Mouse (Mus musculus) kidney, adult 8-10 months (tissue): ENCODE results near the gene Ptov1.
A peak's percentile ranks its signal among the peaks of the same experiment; 100 is the strongest.
"Not testable (repeated sequence)": the region's sequence is repeated elsewhere in the genome, so short reads cannot be mapped to it uniquely, and the experiment has no call there.

ENCODE experiments used
- DNase-seq, 2 experiments: peaks; one replicate each; pipeline ENCODE4 v3.0.0; 2022

The Ptov1 gene

GRCm38 (mm10) chr7:44888256-44889105, 18.9 kb upstream of the Ptov1 start:
- DNase-seq = no peak

DNA sequence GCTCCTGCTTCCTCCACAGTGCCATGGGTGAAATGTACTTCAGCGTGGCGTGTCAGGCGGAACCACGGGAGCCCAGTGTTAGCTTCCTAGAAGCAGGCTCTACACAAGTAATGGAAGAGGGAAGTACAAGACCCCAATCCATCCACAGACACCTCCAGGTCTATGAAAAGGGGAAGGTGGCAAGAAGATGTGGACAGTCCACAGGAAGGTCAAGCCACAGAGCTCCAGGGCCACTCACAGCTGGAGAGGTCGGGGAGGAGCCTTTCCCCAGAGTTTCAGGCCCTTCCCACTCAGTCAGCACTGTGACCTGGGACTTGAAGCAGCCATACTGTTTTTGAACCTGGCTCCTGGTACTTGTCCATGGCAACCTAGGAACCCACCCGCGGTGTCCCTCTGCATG, 17.4 kb upstream of the Ptov1 start:
- DNase-seq = no peak

- no peak for DNase-seq
Observed at GRCm38 (mm10) chr7:44884637-44885036, 15.0 kb upstream of the Ptov1 start.

GRCm38 (mm10) chr7:44883036-44883435, 13.4 kb upstream of the Ptov1 start:
- no peak for DNase-seq

DNA sequence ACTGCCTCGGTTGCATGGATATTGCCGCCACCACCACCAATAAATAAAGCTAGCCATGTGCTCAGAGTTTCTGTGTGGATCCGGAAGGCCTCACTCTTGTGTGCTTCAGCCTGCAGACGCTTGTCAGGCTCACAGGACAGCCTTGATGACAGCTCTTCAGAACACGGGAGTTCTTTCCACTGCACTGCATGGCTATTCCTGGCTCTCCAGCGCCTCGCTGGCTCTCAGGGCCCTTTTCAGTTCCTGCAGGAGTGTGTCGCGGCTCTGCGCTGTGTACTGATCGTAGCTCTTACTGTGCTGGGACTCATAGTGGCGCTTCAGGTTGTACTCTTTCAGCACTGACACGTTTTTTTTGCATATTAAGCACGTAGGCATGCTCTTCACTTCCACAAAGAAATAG, 8.2 kb upstream of the Ptov1 start:
- no peak for DNase-seq

DNA sequence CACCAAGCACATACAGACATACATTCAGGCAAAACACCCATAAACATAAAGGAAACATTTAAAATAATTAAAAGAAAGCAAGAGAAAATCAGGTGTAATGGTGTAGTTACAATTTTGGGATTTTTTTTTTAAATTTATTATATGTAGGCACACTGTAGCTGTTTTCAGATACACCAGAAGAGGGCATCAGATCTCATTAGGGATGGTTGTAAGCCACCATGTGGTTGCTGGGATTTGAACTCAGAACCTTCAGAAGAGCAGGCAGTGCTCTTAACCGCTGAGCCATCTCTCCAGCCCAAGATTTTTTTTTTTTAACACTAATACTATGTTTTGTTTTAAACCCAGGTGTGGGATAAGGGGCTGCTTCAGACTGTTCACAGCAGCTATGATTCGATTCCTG, 2.2 kb upstream of the Ptov1 start:
- DNase-seq = not testable (repeated sequence)

DNA sequence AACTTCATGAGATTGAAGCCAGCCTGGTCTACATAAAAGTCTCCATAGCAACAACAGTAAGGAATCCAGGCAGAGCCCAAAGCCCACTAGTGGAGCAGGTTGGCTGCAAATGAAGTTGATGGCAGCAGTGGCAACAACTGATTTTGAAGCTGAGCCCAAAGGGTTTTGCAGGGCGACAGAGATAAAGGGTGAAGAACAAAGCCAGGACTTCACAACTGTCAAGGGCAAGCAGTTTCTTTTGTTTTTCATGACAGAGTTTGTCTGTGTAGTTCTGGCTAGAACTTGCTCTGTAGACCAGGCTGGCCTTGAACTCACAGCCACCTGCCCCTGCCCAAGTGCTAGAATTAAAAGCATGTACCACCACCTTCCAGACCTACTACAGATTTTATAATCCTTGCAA, 1.6 kb upstream of the Ptov1 start:
- DNase-seq = no peak

- DNase-seq = no peak
Observed at GRCm38 (mm10) chr7:44870614-44871013, 1.0 kb upstream of the Ptov1 start.

- DNase-seq = peak in 1 of 2 experiments; percentile 61
Observed at GRCm38 (mm10) chr7:44868919-44869696, 480 bp downstream of the Ptov1 start.

GRCm38 (mm10) chr7:44868465-44868864, 1.1 kb downstream of the Ptov1 start:
- no peak for DNase-seq

DNA sequence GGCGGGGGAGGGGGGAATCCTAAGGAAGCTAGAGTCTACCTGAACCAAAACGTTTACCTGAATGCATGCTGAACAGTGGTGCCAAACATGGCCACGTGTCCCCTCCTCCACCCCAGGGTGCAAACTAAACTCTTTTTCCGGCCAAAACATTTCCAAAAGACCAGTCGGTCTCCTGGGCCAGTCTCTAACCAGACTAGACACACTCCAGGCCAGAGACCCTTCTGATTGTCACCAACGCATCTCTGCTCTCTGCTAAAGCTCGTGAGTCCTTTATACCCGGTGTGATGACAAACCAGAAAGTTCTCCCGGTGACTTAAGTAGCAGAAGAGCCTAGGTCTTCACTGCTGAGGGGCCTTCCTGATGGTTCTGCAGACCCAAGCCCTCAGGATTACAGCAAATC, 1.8 kb downstream of the Ptov1 start:
- DNase-seq = no peak

DNA sequence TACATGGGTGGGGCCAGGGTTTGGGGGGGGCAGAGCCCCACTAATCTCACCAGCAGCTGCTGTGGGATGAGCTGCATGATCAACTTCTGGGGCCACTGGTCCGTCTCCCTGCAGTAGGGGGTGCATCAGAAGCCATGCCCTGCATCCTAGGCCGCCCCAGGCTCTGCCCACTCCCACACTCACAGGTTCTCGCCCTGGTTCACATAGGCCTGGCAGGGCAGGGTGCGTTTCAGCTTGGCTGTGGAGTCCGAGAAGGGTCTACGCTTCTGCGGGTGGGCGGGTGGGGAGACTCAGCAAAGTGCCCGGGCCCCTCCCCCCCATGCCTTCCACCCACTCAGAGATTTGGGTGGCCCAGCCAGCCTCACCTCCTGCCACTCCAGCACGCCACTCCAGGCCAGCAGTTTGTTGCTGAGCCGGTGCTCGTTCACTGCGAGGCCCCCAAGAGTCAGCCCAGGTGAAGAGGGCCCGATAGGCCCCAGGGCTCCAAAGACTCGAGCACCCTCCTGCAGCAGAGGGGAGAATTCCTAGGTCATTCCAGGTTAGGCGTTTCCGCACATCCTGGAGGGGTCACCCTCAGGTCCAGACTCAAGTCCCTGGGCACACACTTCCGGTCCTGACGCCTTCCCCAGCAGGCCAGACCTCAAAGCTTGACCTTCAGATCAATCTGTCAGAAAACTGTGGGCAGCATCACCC, 2.4 kb downstream of the Ptov1 start:
- no peak for DNase-seq

DNA sequence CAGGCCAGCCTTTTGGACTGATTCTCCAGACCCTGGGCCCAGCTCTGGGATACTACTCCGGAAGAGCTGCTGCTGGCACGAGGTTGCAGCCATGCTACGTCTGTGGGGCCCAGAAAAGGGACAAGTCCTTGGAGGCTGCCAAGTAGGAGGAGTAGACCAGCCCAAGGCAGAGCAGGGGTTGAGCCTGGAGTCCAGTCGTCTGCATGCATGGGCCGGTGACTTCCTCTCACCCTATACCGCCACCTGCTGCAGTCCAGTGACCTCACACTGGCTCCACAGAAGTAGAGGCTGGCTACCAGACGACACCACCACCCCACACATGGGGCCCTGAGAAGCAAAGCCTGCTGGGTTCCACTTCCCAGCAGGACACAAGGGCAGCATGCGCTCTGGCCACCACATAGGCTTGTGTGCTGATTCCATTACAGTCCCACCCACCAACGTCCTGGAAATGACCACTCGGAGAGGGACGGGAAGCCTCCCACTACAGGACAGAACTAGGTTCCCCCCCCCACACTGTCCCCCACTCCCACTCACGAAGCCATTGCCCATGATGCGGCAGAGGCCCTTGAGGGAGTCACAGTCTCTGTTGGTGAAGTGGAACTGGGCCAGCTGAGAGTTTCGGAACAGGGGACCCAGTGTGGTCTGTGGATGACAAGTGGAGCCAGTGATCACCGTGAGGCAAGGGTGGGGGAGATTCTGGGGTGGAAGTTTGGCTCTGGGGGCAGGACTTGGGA, 3.1 kb downstream of the Ptov1 start:
- peak; percentile 62 to 79 for DNase-seq

DNA sequence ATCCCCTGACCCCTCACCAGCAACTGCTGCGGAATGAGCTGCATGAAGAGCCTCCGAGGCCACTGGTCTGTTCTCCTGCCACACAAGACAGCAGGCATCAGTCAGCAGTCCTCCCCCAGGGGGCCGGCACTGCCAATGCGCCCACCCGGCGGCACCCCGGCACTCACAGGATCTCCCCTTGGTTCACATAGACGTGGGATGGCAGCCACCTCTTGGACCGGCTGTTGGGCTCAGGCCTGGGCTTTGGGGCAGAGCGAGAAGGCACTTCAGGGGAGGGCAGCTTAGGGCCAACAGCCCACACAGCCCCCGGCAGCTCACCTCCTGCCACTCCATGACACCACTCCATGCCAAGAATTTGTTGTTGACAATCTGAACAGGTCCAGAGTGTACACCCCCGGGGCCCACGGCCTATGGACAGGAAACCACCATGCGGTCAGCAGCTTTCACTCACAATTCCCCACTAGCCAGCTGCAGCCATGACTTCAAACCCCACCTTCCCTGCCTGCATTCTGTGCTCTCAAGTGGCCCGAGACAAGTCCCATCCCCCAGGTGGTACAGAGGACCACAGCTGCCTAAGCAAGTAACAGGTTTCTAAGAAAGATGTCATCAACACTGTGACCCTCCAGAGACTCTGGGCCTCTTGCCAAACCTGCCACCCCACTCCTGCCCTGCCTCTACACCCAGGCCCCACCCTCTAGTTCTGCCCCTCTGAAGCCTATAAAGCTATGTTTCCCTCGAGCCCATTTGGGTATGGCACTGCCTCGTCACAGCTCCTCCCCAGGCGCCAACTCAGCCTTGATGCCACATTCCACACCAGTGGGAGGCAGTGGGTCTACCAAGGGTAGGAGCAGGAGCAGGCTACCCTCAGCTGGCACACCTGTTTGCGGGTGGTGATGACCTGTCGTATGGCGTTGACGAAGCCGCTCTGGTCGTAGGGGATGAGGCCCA, 4.7 kb downstream of the Ptov1 start:
- DNase-seq = no peak

- no peak for DNase-seq
Observed at GRCm38 (mm10) chr7:44863982-44864494, 5.5 kb downstream of the Ptov1 start.

DNA sequence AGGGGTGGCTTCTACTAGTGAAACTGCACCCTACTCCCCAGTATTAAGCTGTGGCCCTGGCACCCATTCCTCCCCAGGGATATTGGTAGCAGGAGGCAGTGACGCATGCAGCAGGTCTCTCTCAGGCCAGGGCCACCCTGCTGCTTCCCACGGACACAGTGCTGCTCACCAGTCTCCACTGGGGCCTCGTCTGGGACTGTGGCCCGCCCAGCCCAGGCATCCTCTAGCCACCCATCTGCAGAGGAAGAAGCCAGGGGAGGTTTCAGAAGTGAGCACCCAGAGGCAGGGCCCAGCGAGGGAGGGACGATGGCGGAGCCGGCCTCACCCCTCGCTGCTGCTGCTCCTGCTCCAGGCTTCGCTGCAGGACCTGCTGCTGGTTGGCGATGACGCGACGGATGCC, 6.4 kb downstream of the Ptov1 start:
- DNase-seq = no peak

DNA sequence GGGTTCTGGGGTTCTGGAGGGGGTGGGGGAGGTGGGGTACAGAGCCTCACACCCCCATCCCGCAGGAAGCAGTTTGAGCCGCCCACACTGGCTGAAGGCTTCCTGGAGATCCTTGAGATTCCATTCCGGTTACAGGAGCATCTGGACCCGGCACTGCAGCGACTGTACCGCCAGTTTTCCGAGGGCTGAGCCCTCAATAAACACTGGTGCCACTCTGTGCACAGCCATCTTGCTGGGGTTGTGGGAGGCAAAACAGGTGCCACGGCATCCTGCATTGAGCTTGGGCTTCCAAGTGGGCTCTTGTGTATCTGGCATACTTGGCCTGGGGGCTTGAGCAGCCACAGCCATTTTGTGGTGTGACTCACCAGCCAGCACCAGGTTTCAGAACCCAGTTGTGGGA, 7.2 kb downstream of the Ptov1 start:
- DNase-seq = no peak

DNA sequence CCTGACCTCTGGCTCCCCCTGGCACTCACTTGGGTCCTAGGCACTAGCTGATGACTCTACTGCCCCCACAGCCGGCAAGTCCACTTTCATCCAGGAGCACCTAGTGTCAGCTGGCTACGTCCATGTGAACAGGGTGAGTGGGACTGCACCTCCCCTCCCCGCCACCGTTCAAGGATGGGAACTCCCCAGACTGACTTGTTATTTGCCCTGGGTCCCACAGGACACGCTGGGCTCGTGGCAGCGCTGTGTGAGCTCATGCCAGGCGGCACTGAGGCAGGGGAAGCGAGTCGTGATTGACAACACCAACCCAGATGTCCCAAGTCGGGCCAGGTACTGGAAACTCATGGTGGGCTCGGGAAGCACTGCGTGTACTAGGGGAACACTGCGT, 8.2 kb downstream of the Ptov1 start:
- DNase-seq = no peak

DNA sequence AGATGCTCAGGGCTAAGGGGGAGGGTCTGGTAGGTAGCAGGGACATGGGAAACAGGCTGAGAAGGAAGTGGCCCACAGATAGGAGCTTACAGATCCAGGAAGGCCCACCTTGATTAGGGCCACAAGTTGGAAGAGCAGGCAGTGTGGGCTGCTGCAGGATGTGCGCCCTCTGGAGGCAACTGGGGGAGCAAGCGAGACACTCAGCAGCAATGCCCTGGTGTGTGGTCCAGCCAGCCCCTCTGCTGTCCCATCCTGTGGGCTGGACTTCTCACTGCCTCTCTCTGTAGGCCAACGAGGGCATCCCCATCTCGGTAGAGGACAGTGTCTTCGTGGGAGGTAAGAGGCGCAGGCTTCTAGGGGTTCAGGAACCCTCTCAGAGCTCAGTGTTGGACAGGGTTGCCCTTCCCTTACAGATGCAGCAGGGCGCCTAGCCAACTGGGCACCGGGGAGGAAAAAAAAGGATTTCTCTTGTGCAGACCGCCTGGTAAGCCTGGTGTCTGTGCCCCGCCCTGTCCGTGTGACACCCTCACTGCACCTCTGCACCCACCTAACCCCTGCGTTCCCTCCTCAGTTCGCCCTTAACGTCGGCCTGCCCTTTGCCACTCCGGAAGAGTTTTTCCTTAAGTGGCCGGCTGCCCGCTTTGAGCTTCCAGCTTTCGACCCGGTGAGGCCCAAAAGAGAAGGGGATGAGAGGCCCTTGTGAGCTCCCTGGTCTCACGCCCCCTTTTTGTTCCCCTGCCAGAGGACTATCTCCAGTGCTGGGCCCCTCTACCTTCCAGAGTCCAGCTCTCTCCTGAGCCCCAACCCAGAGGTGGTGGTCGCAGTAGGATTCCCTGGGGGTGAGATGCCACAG, 8.8 kb downstream of the Ptov1 start:
- DNase-seq = peak in 1 of 2 experiments; percentile 63

DNA sequence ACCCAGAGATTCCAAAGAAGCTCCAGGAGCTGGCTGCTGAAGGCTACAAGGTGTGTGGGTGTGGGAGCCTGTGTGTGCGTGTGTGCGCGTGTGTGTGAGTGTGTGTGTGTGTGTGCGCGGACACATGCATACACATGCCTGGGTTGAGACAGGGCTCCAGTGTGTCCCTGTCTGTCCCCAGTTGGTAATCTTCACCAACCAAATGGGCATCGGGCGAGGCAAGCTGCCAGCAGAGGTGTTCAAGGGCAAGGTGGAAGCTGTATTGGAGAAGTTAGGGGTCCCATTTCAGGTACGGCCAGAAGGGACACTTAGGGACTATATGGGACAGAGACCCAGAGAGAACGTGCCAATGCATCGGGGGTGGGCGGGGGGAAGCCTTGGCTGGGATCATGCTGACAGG, 9.7 kb downstream of the Ptov1 start:
- no peak for DNase-seq
